Mouse (Mus musculus) cerebellum, adult 8-10 months (tissue): Measurements from ENCODE around the gene Brsk1.

Experiments used
- DNase-seq: peaks from one replicate; pipeline ENCODE4 v3.0.0; 2022

The Brsk1 gene

DNA sequence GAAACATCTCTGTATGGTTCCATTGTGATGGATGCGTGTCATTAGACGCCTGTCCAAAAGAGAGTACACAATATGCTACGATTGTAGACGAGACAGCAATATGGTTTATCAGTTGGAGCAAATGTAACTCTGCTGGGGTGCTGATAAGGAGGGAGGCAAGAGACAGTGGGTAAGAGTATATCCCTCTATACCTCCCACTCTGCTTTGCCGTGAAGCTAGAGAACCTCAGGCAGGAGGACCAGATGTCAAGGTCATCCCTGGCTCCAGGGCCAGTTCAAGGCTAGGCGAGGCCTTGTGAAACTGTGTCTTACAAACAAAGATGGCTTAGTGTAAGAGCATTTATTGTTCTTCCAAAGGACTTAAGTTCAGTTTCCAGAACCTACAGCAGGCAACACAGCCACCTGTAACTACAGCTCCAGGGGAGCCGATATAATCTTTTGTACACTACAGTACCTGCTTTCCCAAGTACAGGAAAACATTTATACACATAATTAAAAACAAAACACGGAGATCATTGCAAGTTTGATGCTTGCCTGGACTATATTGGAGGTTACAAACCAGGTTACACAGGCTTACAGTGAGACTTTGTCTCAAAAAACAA lies 19.6 kb upstream of the Brsk1 start:
- DNase-seq = no peak

DNA sequence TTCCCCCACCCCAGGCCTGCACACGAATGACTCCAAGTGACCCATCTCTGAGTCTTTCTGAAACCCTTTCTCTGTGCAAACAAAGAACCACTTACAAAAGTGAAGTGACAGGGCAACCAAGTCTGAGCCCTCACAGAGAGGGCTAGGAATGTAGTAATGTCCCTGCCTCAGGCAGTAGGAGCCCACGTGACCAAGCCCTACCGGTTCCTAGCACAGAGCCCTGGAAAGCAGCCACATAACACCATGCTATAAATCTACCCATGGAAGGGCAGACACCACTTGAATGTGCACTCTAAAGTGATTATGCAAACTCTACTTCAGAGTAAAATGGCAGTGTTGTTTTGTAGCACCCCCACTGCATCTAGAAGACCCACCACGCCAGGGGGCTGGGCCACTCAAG lies 18.4 kb upstream of the Brsk1 start:
- DNase-seq = no peak

DNA sequence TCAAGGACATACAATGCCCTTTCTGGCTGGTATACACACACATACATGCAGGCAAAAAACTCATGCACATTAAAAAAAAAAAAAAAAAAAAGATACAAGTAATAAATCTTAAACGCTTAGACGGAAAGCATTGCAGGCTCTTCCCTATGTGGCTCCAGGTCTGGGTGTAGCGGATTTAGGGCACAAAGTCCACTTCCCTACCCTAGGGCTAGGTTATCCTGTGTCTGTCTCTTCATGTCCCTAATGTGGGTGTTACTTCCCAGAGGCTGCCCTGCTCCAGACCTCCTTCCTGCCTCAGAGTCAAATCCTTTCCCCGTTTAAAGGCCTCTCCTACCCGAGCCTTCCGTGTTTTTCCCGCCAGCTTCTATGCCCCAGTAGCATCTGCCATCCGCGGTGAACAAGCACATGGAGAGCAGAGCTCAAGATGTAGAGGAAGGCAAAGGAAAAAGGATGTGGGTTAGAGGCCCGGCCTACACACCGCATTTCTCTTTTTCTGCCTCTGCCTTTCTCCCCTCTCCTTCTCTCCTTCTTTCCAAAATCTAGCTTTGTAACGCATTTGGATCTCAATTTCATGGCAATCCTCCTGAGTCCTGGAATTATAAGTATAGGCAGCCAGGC lies 16.2 kb upstream of the Brsk1 start:
- no peak for DNase-seq

DNA sequence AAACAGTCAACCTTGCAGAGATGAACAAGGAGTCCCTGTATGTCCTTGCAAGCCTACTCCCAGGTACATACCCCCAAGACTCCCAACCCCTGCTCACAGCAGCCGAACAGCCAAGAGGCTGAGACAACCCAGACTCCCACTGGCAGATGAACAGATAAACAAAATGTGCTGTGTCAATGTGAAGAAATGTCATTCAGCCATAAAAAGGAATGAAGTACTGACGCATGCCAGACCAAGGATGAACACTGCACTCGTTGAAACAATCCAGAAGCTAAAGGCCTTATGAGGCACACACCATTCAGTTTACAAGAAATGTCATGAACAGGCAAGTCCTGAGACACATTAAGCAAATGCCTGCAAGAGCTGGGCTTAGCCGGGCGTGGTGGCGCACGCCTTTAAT lies 15.2 kb upstream of the Brsk1 start:
- no peak for DNase-seq

DNA sequence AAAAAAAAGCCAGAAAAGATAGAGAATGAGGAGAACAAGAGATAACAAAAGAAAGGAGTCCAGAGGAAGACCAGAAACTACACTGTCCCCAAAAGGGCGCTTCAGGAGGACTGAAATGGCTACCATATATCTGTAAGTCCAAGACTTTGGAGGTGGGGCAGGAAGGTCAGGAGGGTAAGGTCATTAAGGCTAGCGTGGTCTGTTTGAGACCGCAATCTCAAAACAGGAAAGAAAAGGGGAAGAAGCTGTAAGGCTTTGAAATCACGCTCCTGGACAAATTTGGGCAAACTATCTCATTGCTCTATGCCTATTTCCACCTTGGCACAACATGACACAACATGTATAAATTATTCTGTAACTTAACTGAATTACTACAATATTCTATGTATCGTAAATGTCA lies 7.1 kb upstream of the Brsk1 start:
- DNase-seq = no peak

DNA sequence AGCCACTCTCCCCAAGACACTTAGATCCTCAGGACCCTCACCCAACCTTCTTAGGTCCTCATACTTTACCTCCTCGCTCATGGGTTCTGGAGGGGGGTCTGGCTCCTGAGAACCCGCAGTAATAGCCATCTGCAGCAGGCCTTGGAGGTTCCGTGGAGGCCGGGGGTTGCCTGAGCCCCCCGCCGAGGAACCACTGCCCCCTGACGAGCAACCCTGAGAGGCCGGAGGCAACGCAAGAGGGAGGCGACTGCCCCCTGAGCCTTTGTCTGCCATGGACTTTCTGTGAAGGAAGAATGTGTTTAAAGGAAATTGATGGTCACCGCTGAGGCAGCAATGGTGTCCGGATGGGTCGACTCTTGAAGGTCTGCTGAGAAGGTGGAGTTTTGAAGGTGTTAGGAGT lies 6.2 kb upstream of the Brsk1 start:
- peak; percentile 41 for DNase-seq

DNA sequence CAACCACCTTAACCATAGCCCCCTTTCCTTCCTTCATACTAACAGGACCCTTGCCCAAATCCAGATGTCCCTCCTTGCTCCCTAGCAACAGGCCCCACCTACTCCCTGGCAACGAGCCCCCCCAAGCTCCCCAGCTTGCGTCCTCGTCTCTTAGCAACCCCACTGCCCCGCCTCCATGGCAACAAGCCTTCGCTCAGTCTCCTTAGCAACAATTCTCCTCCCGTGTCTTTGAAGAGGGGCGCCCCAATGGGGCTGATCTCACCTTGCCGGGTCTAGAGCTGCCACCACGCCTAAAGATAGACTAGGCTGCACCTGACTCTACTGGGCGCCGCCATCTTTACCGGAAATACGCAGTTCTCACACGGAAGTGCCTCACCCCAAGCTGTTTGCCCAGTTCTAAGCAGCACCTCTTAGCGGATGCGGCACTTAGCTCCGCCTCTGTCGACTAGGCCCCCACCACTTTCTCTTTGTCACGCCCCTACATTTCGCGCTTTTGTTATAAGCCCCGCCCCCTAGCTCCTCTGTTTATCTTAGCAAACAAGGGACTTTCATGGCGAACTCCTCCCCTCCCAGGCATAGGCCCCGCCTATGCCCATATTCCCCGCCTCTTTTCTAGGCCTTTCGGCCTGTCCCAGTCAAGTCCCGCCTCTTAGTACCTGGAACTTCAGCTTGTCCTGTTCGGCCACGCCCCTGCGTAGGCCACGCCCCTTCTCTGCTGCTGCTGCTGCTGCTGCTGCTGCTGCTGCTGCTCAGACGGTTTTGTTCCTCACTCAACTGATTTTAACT lies 5.6 kb upstream of the Brsk1 start, which contains the start of gene Hspbp1:
Gene Hspbp1 (minus strand): TSS at position 437 of the 786 bp plus-strand sequence.
- DNase-seq = peak; percentile 89

DNA sequence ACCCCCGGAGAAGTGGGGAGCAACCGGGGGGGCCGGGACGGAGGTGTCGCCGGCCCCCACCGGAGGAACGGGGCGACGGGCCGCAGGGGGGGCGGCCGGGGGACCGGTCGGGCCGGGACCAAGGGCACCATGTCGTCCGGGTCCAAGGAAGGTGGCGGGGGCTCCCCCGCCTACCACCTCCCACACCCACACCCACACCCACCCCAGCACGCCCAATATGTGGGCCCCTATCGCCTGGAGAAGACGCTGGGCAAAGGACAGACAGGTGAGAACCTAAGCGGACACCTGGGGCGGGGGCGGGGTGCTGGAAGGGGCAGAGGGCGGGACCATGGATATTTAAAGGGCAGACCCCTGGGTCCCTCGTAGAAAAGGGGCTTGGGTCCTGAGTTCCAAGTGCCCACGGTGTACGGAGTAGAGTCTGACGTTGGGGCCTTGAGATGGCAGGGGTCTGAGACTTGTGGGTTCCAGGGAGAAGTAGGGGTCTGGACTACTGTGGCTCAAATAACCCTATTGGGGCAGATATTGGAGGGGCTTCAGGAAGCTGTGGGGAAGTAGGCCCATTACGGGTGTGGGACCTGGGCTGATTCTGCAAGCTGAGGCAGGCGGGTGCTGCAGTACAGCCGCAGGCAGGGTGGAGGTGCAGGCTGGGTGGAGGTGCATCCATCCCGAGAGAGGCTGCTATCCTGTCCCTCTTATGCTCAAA lies 698 bp downstream of the Brsk1 start:
- peak; percentile 50 for DNase-seq

DNA sequence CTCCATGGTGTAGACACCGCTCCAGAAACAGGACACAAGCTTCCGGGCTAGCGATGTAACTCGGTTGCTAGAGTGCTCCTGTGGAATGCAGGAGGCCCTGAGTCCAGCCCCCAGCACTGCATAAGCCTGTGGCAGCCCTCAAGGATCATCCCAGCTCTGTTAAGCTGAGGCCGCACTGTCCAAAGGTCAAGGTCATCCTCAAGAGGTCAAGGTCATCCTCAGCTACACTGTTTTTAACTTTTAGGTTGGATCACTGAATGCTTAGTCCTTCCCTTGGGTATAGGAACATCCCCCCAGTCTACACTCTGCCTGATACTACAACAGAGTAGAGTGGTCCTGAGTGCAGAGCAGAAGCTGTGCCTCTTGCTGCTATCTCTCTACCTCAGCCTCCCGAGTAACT lies 2.6 kb downstream of the Brsk1 start:
- no peak for DNase-seq

DNA sequence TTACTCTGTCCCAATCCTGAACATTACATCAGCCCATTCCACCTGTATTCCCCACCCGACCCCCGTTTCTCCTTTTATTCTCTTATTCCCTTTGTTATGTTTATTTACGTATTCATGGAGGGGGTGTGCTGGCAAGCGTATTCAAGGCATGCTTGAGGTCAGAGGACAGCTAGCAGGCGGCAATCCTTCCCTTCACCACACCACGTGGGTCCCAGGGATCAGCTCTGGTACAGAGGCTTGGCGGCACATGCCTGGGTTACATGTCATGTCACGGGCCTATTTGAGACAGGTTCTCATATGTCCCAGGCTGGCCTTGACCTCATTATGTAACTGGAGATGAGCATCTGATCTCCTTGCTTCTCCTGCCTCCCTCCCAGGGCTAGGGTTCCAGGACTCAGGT lies 11.9 kb downstream of the Brsk1 start:
- DNase-seq = no peak

DNA sequence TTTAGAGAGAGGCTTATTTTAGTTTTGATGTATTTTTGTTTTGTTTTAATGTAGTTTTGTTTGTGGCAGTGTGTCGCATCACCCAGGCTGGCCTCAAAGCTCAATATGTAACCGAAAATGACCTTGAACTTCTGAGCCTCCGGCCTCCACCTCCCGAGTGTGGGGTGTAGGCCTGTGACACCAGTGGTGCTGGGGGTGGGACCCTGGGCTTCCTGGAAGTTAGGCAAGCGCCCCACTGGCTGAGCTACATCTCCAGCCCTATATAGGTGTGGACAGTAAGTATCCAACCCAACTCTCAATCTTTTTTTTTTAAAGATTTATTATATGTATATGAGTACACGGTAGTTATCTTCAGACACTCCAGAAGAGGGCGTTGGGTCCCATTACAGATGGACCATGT lies 12.8 kb downstream of the Brsk1 start:
- no peak for DNase-seq

DNA sequence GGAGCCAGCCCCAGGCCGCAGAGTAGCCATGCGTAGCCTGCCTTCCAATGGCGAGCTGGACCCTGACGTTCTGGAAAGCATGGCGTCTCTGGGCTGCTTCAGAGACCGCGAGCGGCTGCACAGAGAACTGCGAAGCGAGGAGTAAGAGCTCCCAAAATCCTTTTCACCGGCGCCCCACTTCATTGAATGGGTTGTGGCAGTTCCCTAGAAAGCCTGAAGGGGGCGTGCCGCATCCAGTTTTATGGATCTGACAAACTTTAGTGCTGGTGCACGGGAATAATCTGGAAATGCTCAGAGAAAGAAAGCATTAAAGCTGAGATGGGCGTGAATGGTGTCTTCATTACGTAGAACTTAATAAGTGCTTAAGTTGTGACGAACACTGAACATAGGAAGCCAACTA lies 14.7 kb downstream of the Brsk1 start:
- DNase-seq = peak; percentile 49

DNA sequence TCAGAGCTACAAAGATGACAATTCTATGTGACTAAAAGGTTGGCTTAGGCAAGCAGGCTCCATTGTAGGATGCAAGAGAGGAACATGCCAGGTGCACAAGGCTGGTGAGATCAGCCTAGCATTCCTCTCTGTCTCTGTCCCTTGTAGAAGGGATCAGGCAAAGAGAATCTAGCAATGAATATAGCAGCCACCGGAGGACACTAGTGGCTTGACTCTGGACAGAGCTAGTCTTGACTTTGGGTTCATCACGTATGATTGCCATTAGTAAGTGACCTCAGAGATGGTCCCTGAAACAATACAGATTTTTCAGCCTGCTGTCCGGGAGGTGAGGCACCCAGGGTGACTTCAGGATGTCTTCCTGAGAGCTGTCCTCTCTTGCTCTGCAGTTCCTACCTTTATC lies 22.2 kb downstream of the Brsk1 start:
- DNase-seq = no peak

DNA sequence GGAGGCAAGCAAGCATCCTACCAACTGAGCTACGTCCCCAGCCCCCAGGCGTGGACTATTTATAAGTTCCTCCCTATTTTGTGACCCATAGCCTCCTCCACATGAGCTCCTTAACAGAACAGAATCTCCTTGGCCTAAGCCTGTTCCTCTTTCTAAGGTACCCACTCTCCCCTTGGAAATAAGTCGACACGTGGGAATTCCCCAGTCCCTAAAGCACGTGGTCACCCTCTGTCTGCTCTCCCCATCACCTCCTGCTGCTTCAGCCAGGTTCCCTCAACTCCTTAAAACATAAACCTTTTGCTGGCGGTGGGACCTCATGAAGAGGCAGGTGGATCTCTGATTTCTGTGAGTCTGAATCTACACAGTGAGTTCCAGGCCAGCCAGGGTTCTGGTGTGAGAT lies 26.6 kb downstream of the Brsk1 start:
- DNase-seq = no peak

DNA sequence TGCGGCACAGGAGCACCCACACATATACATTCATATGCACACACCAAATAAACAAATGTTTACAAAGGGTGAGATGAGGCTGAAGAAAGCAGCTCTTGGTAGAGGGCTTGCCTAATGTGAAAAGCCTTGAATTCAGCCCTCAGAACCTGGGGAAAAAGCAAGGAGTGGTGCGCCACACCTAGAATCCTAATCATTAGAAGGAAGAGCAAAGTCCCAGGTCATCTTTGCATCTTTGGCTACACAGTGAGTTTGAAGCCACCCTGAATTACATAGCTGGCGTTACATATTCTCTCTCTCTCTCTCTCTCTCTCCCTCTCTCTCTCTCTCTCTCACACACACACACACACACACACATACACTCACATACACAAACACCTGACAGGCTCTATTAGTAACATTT lies 28.9 kb downstream of the Brsk1 start:
- no peak for DNase-seq

DNA sequence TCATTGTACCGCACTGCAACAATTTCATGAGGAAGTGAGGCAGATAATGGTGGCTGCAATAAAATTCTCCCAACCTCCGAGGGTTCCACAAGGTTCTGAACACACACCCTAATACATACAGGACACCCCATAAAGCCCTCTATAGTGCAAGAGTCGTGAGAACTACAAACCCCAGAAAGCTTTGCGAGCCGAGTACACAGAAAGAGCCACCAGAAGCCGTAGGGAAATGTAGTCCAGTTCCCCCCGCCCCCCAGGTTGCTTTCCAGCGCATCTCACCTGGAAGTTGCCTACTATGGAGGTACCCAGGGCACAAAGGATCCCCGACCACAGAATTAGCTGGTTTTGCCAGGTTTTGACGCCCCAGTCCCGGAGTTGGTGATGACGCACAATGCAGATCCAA lies 33.1 kb downstream of the Brsk1 start:
- peak; percentile 50 for DNase-seq

DNA sequence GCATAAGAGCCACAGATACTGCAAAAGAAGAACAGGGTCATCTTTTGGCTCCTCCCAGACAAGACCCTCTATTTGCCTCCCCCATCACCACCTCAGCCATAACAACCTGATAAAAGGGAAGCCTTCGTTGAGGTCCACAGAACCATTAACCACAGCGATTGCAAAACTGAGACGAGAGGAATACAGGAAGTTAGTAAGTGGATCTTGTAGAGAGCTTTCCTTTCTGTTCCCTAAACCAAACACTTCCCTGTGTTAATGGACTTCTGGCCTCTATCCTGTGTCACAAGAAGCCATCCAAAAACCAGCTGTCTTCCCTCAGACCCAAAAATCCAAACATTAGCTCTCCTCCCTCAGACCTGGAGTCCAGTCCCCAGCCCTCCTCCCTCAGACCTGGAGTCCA lies 34.0 kb downstream of the Brsk1 start:
- no peak for DNase-seq

DNA sequence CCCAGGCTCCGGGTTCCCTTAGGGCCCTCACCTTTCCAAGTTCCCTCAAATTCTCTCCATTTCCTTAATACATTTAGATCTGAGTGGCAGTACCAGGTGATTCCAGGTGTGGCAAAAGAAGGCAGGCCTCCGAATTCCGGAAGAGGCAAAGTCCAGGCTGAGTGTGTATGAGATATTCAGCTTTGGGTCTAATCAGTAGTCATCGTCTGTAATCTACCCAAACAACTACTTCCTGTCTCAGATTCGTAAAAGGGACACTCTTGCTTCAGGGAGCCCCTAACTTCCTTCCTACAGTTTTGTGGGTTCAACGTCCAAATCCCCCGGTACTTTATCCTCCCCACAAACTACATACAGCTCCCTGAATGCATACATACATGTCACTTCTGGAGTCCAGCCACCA lies 34.8 kb downstream of the Brsk1 start, which contains the start of gene Tmem150b:
Gene Tmem150b (minus strand): TSS at position 81 of the 400 bp plus-strand sequence.
- no peak for DNase-seq

DNA sequence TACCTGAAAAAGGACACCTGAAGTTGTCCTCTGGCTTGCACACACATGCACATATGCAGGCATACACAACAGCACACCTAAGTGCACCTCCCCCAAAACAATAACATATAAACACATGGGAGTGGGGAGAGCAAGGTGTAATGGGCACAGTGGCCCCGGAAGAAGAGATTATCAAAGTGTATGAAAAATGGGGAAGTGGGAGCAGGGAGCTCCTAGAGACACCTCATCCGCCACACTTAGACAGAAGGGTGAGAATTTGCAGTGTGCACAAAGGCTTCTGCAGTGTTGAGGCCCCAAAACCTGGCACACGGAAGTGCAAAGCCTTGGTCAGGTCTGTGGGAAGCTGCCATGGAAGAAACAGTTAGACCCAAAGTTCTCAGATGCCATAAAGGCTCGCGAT lies 40.7 kb downstream of the Brsk1 start:
- DNase-seq = no peak

DNA sequence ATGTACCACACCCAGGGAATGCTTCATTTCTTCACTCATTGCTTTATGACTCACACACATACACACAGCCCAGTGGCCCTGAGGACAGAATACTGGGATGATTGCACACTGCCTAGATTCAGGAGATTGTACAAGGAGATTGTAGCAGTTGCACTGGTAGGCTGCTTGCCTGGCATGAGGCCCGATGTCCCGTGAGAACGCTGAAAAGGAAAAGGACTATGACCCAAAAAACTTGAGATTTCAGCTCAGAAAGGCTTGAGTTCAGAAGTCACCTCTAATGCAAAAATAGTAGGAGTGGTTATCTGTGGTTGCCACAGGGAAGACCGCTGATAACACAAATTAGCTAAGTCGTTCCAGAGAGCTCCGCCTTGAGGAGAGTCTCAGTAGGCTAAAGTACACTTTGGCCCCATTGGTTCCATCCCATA lies 42.6 kb downstream of the Brsk1 start:
- DNase-seq = no peak

DNA sequence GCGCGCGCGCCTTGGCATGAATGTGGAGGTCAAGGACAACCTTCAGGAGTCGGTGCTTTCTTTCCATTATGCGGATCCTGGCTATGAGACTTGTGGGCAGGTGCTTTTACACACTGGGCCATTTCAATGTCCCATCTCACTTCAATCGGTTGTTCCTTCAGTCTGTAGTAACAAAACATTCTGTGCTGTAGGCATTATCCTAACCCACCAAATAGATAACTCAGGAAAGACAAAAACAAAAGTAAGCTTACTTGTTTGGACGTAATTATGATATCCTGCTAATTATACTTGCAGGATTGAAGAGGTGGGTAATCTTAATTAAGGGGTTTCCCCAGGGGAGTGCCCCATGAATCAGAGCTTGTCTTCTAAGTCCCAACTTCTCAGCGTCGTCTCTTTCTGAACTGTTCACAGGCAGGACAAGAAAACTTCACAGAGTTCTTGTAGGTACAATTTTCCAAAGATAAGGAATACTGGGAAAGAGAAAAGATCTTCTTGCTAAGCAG lies 48.7 kb downstream of the Brsk1 start:
- DNase-seq = peak; percentile 29

DNA sequence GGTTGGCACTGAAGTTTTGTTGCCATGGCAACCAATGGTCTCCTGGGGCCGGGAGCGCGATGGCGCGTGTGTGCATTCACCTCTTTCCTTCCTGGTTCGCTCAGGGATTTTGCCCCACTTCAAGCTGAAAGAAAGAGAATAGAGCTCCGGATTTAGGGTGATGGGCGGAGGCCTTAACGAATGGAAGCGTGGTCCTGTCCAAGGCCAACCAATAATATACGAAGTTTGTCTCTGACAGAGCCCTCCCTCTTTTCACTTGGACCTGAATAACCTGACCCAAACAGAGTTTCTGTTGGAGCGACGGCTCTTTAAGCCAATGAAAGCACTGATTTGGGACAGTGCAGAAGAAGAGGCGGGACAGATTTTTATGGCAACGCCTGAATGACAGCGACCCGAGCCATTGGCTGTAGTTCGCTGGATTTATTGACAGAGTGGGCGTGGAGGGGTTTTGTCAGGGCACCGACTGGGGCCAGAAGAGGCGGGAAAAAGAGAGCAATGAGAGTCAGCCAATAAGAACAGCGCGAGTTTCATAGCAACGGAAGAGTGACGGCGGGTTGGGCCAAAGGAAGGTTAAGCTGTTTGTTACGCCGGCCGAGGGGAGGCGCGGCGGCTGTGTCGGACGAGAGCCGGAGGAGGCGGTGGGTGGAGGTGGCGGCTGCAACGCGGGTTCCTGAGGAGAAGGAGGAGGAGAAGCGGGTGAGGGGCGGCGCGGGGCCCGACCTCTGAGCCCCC lies 49.3 kb downstream of the Brsk1 start, which contains the start of gene Kmt5c:
Gene Kmt5c (plus strand): TSS at position 572 of the 732 bp plus-strand sequence.
- DNase-seq = peak; percentile 98
